Mouse (Mus musculus) midbrain, postnatal 0 days (tissue): Measurements from ENCODE around the gene Coro2a. TPM values are rescaled to one million over a fixed set of nuclear protein-coding genes. Genes with fewer than 3 reads are reported as not detected.

Experiments
- ATAC-seq: fragments of 200-750 bp; cut with Nextera tagmentation; 2 replicates; pipeline ENCODE4 v1.8.0; 2017; ENCODE audit warnings: moderate number of reproducible peaks, mild to moderate bottlenecking, moderate TSS enrichment, moderate library complexity; ENCODE audit not compliant: low FRiP score
- DNase-seq: peaks from one replicate; pipeline ENCODE4 v3.0.0-alpha.2; 2015; ENCODE audit warnings: low spot score
- H3K27ac ChIP-seq: fragments of 300-500 bp; sonication (generic); 2 replicates; pipeline ENCODE4 v1.5.1; 2014; ENCODE audit warnings: low read depth, mild to moderate bottlenecking, low read length, mixed read lengths
- H3K27me3 ChIP-seq: fragments of 300-500 bp; sonication (generic); 2 replicates; pipeline ENCODE4 v1.6.1; 2014; ENCODE audit warnings: low read length, control low read depth, mixed read lengths; ENCODE audit not compliant: insufficient read depth
- H3K36me3 ChIP-seq: fragments of 300-500 bp; sonication (generic); 2 replicates; pipeline ENCODE4 v1.6.1; 2014; ENCODE audit warnings: low read length, control low read depth, mixed read lengths; ENCODE audit not compliant: insufficient read depth
- H3K4me1 ChIP-seq: fragments of 300-500 bp; sonication (generic); 2 replicates; pipeline ENCODE4 v1.6.1; 2014; ENCODE audit warnings: mild to moderate bottlenecking, control low read depth, antibody characterized with exemption, low read length, mixed read lengths; ENCODE audit not compliant: insufficient read depth
- H3K4me2 ChIP-seq: fragments of 300-500 bp; sonication (generic); 2 replicates; pipeline ENCODE4 v1.6.1; 2014; ENCODE audit warnings: low read depth, mild to moderate bottlenecking, low read length, mixed read lengths; ENCODE audit not compliant: poor library complexity, severe bottlenecking
- H3K4me3 ChIP-seq: fragments of 300-500 bp; sonication (generic); 2 replicates; pipeline ENCODE4 v1.5.1; 2014; ENCODE audit warnings: low read depth, mild to moderate bottlenecking, low read length, moderate library complexity
- H3K9ac ChIP-seq: fragments of 300-500 bp; sonication (generic); replicated peaks from 2 replicates; pipeline ENCODE4 v1.6.1; 2014; ENCODE audit warnings: mild to moderate bottlenecking, low read length, moderate library complexity, mixed read lengths; ENCODE audit not compliant: poor library complexity, severe bottlenecking
- H3K9me3 ChIP-seq: fragments of 300-500 bp; sonication (generic); 2 replicates; pipeline ENCODE4 v1.6.1; 2016; ENCODE audit warnings: low read length, control low read depth
- CTCF ChIP-seq: IDR thresholded peaks from 2 replicates; pipeline ENCODE4 v1.5.1; 2016; ENCODE audit warnings: antibody characterized with exemption, mild to moderate bottlenecking
- whole genome bisulfite sequencing: fragments of 180-500 bp; shearing (Covaris S2); extraction: QIAGEN DNeasy Blood & Tissue Kit; methylation state at CpG from one replicate; pipeline ENCODE4 v1.1.7; 2014; 5-methylcytosine and 5-hydroxymethylcytosine counted together
- polyA plus RNA-seq: library from polyadenylated mRNA; unstranded; fragments of >200 nt; fragmentation: Nextera tagmentation; extraction: Ambion mirVana; gene quantifications from 2 replicates; pipeline ENCODE4 v1.2.1, GENCODE M21; 2015
- total RNA-seq: library from RNA; depleted of rRNA; stranded (reverse); fragments of >200 nt; gene quantifications from 2 replicates; pipeline ENCODE4 v1.2.3, GENCODE M21; 2014

Coro2a gene
- total and polyA plus RNA-seq, 2 experiments from 2014 or later = 7.8 to 33.2 TPM

GRCm38 (mm10) chr4:46533934-46534720 is 67.9 kb downstream of the Coro2a start:
- Histone ChIP-seq H3K4me2 (peak overlapping the region; percentile 52), H3K9me3 (no peaks in the 10 kb centered on the region), H3K36me3 (peaks cover 12% of the 10 kb centered on the region), H3K4me3 (peak overlapping the region; percentile 21; the same call in 1 of the 2 replicates), H3K27me3 (peaks cover 18% of the 10 kb centered on the region), H3K4me1 (no peaks in the 10 kb centered on the region), H3K9ac (no peak overlapping the region), H3K27ac (no peak overlapping the region)
- no peak for TF ChIP-seq CTCF
- 11% methylated on average over 29 of the region's 29 CpGs for WGBS
- DNase-seq (peak; percentile 27), ATAC-seq (0 out of 2 replicates have a peak, but pooled peaks have one; percentile 7)

GRCm38 (mm10) chr4:46532926-46533325 is 69.1 kb downstream of the Coro2a start:
- Histone ChIP-seq H3K9ac (no peak overlapping the region), H3K4me2 (no peak overlapping the region), H3K4me3 (no peak overlapping the region), H3K4me1 (no peaks in the 10 kb centered on the region), H3K27ac (no peak overlapping the region), H3K9me3 (no peaks in the 10 kb centered on the region), H3K36me3 (peaks cover 3% of the 10 kb centered on the region; the same call in 1 of the 2 replicates), H3K27me3 (peaks cover 15% of the 10 kb centered on the region)
- 66% methylated on average over 7 of the region's 7 CpGs for WGBS
- DNase-seq (no peak), ATAC-seq (no peak)
- TF ChIP-seq CTCF = no peak

GRCm38 (mm10) chr4:46532511-46532910 is 69.5 kb downstream of the Coro2a start:
- Histone ChIP-seq H3K4me1 (no peaks in the 10 kb centered on the region), H3K4me2 (no peak overlapping the region), H3K9ac (no peak overlapping the region), H3K36me3 (no peaks in the 10 kb centered on the region), H3K9me3 (no peaks in the 10 kb centered on the region), H3K4me3 (no peak overlapping the region), H3K27me3 (peaks cover 11% of the 10 kb centered on the region), H3K27ac (no peak overlapping the region)
- 79% methylated on average over 2 of the region's 2 CpGs for WGBS
- DNase-seq (no peak), ATAC-seq (no peak)
- TF ChIP-seq CTCF = no peak

- Histone ChIP-seq H3K9ac (no peak overlapping the region), H3K27ac (no peak overlapping the region), H3K9me3 (no peaks in the 10 kb centered on the region), H3K27me3 (0 out of 2 replicates have a peak, but pooled peaks cover 5% of the 10 kb centered on the region), H3K4me2 (no peak overlapping the region), H3K36me3 (no peaks in the 10 kb centered on the region), H3K4me3 (no peak overlapping the region), H3K4me1 (no peaks in the 10 kb centered on the region)
- ATAC-seq = no peak
- TF ChIP-seq CTCF = no peak
- 44% methylated on average over 7 of the region's 7 CpGs for WGBS
- DNase-seq = no peak
Measured at GRCm38 (mm10) chr4:46529722-46530121, 72.3 kb downstream of the Coro2a start.

- no peak overlapping the region for H3K9ac ChIP-seq
- WGBS = 16% methylated on average over 6 of the region's 7 CpGs
- peak overlapping the region; percentile 26; the same call in 1 of the 2 replicates for H3K4me2 ChIP-seq
- H3K4me3 ChIP-seq = no peak overlapping the region
- H3K9me3 ChIP-seq = no peaks in the 10 kb centered on the region
- DNase-seq = no peak
- H3K27ac ChIP-seq = no peak overlapping the region
- H3K27me3 ChIP-seq = no peaks in the 10 kb centered on the region
- ATAC-seq = no peak
- no peak for TF ChIP-seq CTCF
- H3K36me3 ChIP-seq = no peaks in the 10 kb centered on the region
- H3K4me1 ChIP-seq = no peaks in the 10 kb centered on the region
Measured at GRCm38 (mm10) chr4:46527558-46527926, 74.5 kb downstream of the Coro2a start.

- WGBS = 32% methylated on average over 17 of the region's 17 CpGs
- no peak for ATAC-seq
- Histone ChIP-seq H3K36me3 (no peaks in the 10 kb centered on the region), H3K27me3 (no peaks in the 10 kb centered on the region), H3K4me1 (no peaks in the 10 kb centered on the region), H3K4me2 (peak overlapping the region; percentile 26; the same call in 1 of the 2 replicates), H3K27ac (no peak overlapping the region), H3K9ac (no peak overlapping the region), H3K4me3 (no peak overlapping the region), H3K9me3 (no peaks in the 10 kb centered on the region)
- TF ChIP-seq CTCF = peak; percentile 38
- DNase-seq = no peak
Measured at GRCm38 (mm10) chr4:46526798-46527557, 75.0 kb downstream of the Coro2a start.
